Mouse (Mus musculus) thymus, postnatal 0 days (tissue): Measurements from ENCODE around the gene Fth1. TPM values are rescaled to one million over a fixed set of nuclear protein-coding genes. Genes with fewer than 3 reads are reported as not detected.
"Not testable (repeated sequence)": the region's sequence is repeated elsewhere in the genome, so short reads cannot be mapped to it uniquely, and the experiment has no call there.

Experiments
- DNase-seq: peaks from one replicate; pipeline ENCODE4 v3.0.0-alpha.2; 2015; ENCODE audit warnings: low spot score
- polyA plus RNA-seq: library from polyadenylated mRNA; unstranded; fragments of >200 nt; fragmentation: Nextera tagmentation; extraction: Ambion mirVana; gene quantifications from 2 replicates; pipeline ENCODE4 v1.2.1, GENCODE M21; 2015

Gene Fth1
- polyA plus RNA-seq: 2,555 and 2,649 TPM in 2 replicates

GRCm38 (mm10) chr19:9980258-9980657, at the start of gene Fth1:
TSS of gene Fth1 (plus strand) at chr19:9980598.
- no peak for DNase-seq

- not testable (repeated sequence) for DNase-seq
Measured at GRCm38 (mm10) chr19:9931167-9931607, 49.2 kb upstream of the Fth1 start.

GRCm38 (mm10) chr19:9933908-9934307, 46.5 kb upstream of the Fth1 start:
- no peak for DNase-seq

- DNase-seq: no peak
Measured at GRCm38 (mm10) chr19:9936579-9936978, 43.8 kb upstream of the Fth1 start.

- no peak for DNase-seq
Measured at GRCm38 (mm10) chr19:9937428-9937827, 43.0 kb upstream of the Fth1 start.

- DNase-seq: peak; percentile 57
Measured at GRCm38 (mm10) chr19:9938156-9938823, 42.1 kb upstream of the Fth1 start.

GRCm38 (mm10) chr19:9938824-9939303, 41.5 kb upstream of the Fth1 start:
- DNase-seq: peak; percentile 68

- DNase-seq: peak; percentile 71
Measured at GRCm38 (mm10) chr19:9939841-9940240, 40.6 kb upstream of the Fth1 start.

- peak; percentile 5 for DNase-seq
Measured at GRCm38 (mm10) chr19:9940903-9941302, 39.5 kb upstream of the Fth1 start.

- DNase-seq: no peak
Measured at GRCm38 (mm10) chr19:9941809-9942208, 38.6 kb upstream of the Fth1 start.

- peak; percentile 32 for DNase-seq
Measured at GRCm38 (mm10) chr19:9942539-9943533, 37.6 kb upstream of the Fth1 start.

- DNase-seq: no peak
Measured at GRCm38 (mm10) chr19:9945800-9946564, 34.4 kb upstream of the Fth1 start.

GRCm38 (mm10) chr19:9946986-9947385, 33.4 kb upstream of the Fth1 start:
- no peak for DNase-seq

- DNase-seq: no peak
Measured at GRCm38 (mm10) chr19:9952390-9952789, 28.0 kb upstream of the Fth1 start.

- DNase-seq: no peak
Measured at GRCm38 (mm10) chr19:9952912-9953311, 27.5 kb upstream of the Fth1 start.

- DNase-seq: peak; percentile 11
Measured at GRCm38 (mm10) chr19:9954055-9954810, 26.2 kb upstream of the Fth1 start.

- no peak for DNase-seq
Measured at GRCm38 (mm10) chr19:9954811-9955202, 25.6 kb upstream of the Fth1 start.

GRCm38 (mm10) chr19:9955438-9955837, 25.0 kb upstream of the Fth1 start:
- no peak for DNase-seq

- DNase-seq: no peak
Measured at GRCm38 (mm10) chr19:9956624-9957388, 23.6 kb upstream of the Fth1 start.

GRCm38 (mm10) chr19:9957965-9958364, 22.4 kb upstream of the Fth1 start:
- no peak for DNase-seq
